Mouse (Mus musculus): Measurements from ENCODE around the gene Dgat2. TPM values are rescaled to one million over a fixed set of nuclear protein-coding genes. Genes with fewer than 3 reads are reported as not detected.

Dgat2 gene
- polyA plus RNA-seq (2012; ENCODE audit: insufficient read depth, insufficient read length, missing spikeins): 1,082 and 1,581 TPM in 2 replicates

DNA sequence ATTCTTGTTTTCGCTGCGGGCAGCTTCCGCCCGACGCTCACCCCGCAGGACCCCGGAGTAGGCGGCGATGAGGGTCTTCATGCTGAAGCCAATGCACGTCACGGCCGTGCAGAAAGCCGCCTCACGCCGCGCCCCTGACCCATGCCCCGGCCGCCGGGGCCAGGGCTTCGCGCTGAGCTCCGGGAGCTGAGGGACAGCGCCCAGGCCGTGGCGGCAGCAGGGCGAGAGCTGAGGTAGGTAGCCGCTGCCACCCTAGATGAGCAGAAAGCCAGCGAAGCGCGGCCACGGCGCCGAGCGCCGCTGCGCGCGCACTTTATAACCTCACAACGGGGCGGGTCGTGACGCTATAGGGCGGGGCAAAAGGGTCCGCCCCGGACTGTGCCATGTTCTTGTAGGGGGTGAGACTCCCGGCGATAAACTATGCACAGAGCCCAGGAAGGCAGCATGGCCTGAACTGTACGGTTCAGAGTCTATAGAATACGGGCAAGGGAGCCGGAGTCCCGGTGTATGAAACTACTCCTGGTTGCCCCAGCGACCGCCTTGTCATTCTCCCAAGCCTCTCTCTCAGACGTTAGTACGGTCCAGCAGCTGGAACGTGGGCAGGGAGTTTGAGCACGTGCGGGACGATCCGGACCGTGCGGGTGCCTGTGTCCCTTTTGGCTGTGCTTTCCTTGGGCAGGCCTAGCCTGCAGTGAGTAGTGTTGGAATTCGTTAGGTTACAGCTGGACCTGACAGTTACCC, at the start of gene Dgat2:
Gene Dgat2 (minus strand): TSS at position 288 of the 741 bp plus-strand sequence.
- H3K4me1 ChIP-seq (ENCODE audit: control insufficient read depth, insufficient read depth, insufficient read length, low read length): peaks cover 4% of the 10 kb centered on the region; the same call in 1 of the 2 replicates
- H3K27ac ChIP-seq (replicated peaks; ENCODE audit: low read depth, low read length): peak within 1 kb of the TSS; percentile 94
- H3K4me3 ChIP-seq (ENCODE audit: insufficient read depth, low read depth, low read length): peak within 1 kb of the TSS; percentile 75

DNA sequence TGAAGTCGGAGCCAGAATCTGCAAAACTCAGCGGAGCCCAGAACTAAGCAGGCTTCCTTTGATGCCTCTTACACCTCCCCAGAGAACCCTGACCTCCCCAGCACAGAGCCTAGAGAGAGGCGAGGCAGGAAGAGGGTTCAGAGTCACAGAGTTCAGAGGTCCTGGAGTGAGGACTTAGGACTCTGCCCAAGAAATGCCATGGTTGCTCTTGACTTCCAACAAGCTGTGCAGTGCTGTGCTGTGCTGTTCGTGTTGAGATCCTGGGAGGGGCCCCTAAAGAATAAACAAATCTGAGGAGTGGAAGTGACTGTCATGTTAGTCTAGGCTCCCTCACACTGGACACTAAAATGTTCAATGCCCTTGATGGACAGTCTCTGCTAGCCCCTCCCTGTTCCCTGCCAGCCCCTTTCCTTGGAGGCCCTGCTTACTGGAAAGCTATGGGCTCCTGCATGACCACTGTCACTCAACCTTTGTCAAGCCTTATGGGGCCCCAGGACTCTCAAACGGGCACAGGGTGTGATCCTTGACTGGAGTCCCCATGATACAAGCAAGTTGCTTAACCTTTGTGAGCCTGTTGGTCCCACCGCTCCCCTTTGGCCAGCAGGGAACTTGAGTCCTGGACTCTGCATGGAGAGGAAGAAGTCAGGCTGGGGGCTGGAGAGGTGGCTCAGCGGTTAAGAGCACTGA, 47.7 kb upstream of the Dgat2 start:
- Histone ChIP-seq H3K27ac (replicated peaks; ENCODE audit: low read depth, low read length) (no peak overlapping the region), H3K4me3 (ENCODE audit: insufficient read depth, low read depth, low read length) (no peak overlapping the region)

DNA sequence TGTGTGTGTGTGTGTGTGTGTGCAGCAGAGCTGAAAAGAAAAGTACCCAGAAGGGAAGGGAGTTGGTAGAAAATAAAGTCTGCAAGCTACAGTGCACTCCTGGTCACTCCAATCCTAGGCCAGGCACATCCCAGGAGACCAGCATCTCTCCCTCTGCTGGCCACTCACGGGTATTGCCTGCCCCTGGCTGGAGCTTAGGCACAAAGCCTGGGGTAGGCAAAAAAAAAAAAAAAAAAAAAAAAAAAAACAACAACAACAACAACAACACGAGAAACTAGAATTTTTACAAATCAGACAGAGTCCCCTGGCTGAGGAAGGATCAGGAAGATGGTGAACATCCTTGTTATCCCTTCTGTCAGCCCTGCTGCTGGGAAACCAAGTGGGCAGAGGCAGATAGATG, 46.9 kb upstream of the Dgat2 start:
- H3K4me1 ChIP-seq (ENCODE audit: control insufficient read depth, insufficient read depth, insufficient read length, low read length): peaks cover 13% of the 10 kb centered on the region
- H3K4me3 ChIP-seq (ENCODE audit: insufficient read depth, low read depth, low read length): no peak overlapping the region
- 0 out of 2 replicates have a peak overlapping the region, but pooled peaks have one; percentile 36 for H3K27ac ChIP-seq (replicated peaks; ENCODE audit: low read depth, low read length)

More for the DNA sequence above, 47.7 kb upstream of the Dgat2 start:
- H3K4me1 ChIP-seq (ENCODE audit: control insufficient read depth, insufficient read depth, insufficient read length, low read length): peaks cover 7% of the 10 kb centered on the region

DNA sequence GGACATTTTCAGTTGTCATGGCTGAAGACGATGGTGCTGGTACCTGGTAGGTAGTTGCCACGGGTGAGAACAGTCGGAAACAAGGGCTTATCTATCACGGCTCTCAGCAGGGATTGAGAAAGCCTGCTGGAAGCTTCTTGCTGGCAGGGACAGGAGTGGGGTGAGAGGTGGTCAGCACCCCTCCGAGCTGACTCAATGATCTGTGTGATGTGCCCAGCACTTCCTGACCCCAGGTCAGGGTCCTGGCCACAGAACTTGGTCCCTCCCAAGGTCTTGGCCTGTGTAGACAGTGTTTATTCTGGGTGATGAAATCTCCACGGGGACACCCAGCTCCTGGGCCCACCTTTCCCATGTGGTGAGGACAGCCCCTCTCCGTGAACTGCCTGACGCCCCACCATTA, 46.3 kb upstream of the Dgat2 start:
- no peak overlapping the region for H3K4me3 ChIP-seq (ENCODE audit: insufficient read depth, low read depth, low read length)
- H3K4me1 ChIP-seq (ENCODE audit: control insufficient read depth, insufficient read depth, insufficient read length, low read length): peaks cover 13% of the 10 kb centered on the region
- peak overlapping the region; percentile 36 for H3K27ac ChIP-seq (replicated peaks; ENCODE audit: low read depth, low read length)

DNA sequence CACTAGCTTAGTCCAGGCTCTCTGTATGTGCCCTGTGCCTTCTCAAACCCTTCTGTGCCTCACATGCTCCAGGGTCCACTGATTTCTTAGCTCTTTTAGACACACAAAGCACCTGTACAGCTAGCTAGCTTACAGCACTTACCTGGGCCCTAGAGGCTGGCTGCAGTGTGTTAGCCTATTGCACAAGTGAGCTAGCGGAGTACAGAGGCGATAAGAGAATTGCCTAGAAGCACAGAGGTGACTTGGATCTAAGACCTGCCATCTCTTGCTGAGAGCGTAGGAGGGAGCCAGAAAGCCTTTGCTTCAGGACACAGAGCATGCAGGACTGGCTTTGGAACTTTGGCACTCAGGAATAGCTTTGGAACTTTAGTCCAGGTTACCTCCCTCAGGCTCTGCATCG, 44.7 kb upstream of the Dgat2 start:
- no peak overlapping the region for H3K4me3 ChIP-seq (ENCODE audit: insufficient read depth, low read depth, low read length)
- no peak overlapping the region for H3K27ac ChIP-seq (replicated peaks; ENCODE audit: low read depth, low read length)
- H3K4me1 ChIP-seq (ENCODE audit: control insufficient read depth, insufficient read depth, insufficient read length, low read length): peaks cover 13% of the 10 kb centered on the region

DNA sequence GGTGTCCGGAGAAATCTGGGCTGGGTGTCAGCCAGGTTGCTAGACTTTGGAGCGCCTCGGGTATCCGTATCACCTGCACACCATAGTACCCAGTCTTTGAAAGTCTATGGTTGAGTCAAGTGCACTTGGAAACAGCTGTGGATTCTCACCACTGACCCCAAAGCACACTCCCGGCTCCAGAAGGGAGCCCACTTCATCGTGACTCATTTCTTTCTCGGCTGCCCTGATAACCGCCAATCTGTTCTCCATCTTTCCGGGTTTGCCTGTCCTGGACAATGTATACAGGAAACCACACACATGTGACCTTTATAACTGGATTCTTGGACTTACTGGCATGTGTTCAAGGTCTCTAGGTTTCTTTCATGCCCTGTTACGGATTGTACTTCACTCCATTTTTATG, 44.1 kb upstream of the Dgat2 start:
- Histone ChIP-seq H3K27ac (replicated peaks; ENCODE audit: low read depth, low read length) (no peak overlapping the region), H3K4me3 (ENCODE audit: insufficient read depth, low read depth, low read length) (no peak overlapping the region), H3K4me1 (ENCODE audit: control insufficient read depth, insufficient read depth, insufficient read length, low read length) (peaks cover 13% of the 10 kb centered on the region)

DNA sequence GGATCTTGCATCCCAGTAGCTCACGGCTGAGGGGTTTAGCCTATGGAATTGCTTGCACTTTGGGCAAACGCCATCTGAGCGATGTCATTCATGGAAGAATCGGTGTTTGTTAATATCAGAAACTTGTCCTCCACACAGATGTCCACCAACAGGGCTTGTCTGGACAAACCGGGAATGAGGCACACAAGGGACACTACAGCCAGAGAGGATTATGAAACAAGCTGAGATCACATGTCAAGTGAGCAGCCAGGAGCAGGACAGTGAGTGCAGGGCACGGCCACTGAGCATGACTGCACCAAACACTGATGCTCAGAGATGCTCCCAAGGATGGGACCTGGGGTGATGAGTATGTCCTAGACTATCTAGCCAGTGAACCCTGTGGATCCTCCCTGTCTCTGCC, 42.9 kb upstream of the Dgat2 start:
- peak overlapping the region; percentile 75 for H3K27ac ChIP-seq (replicated peaks; ENCODE audit: low read depth, low read length)

DNA sequence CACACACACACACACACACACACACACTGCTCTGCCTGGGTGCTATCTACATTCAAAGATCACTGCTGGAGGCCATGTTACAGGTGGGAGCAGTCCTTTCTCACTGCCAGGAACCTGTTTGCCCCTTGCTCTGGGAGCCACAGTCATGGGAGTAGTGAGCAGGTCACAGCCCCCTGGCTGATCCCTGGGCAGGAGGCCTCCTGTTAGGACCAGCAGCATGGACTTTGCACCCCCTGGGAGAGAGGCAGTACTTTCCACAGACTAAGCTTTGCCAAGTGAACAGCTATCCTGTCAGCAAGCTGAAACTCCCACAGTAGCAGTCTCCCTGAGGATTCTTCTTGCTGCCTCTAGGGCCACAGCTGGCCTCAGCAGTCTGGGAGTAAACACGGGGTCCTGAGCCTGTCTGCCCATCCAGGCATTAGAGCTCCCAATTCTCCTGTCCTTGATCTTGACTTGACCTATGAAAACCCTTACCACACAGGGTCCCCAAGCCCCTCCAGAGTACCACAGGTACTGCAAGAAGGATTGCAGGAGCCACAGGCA, 42.2 kb upstream of the Dgat2 start:
- H3K27ac ChIP-seq (replicated peaks; ENCODE audit: low read depth, low read length): peak overlapping the region; percentile 75
- H3K4me3 ChIP-seq (ENCODE audit: insufficient read depth, low read depth, low read length): no peak overlapping the region
- peaks cover 13% of the 10 kb centered on the region for H3K4me1 ChIP-seq (ENCODE audit: control insufficient read depth, insufficient read depth, insufficient read length, low read length)

More for the DNA sequence above, 42.9 kb upstream of the Dgat2 start:
- H3K4me3 ChIP-seq (ENCODE audit: insufficient read depth, low read depth, low read length): no peak overlapping the region
- H3K4me1 ChIP-seq (ENCODE audit: control insufficient read depth, insufficient read depth, insufficient read length, low read length): peaks cover 13% of the 10 kb centered on the region

DNA sequence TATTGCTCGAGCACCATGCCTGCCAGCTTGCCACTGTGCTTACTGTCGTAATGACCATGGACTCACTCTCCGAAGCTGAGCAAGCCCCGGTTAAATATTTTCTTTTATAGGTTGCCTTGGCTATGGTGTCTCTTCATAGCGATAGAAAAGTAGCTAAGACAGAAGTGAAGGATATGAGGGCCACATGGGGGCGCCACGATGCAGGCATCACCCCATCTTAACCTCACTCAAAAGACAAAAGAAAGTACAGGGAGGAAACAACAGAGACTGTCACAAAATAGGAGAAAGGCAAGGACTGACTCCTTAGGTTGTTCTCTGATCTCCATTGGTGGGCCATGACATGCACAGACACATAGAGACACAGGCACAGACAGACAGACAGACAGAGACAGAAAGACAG, 41.7 kb upstream of the Dgat2 start:
- Histone ChIP-seq H3K27ac (replicated peaks; ENCODE audit: low read depth, low read length) (peak overlapping the region; percentile 73), H3K4me1 (ENCODE audit: control insufficient read depth, insufficient read depth, insufficient read length, low read length) (peaks cover 12% of the 10 kb centered on the region), H3K4me3 (ENCODE audit: insufficient read depth, low read depth, low read length) (no peak overlapping the region)

DNA sequence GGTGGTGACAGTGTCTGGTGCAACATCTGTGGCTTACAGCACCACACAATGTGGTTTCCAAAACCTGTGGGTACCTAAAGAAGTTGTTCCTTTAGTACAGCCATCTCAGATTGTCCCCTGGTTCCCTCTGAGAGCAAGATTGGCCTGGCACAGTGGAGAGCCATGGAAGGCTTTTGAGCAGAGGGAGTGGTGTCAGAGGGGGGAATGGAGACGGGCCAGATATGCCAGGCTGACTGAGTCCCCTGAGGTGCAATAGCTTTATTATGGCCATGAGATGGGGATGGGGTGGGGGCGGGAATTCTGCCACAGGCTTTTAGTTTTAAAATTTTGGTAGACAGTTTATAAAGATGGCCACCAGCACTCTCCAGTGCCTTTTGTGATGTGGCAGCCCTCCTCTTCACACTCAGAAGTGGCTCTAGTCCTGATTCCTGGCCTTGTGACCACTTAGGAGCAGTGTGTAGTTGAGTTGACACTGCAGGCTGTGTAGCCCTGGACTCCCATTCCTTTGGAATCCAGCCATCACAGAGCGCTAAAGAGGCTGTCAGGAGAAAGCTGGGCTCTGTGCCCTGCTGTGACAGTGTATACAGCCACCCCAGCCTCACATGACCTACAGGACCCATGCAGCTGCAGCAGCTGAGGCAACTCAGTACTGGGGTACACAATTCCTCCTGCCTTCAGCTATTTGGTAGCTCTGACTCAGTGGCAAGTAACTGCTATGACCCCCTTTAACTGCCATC, 35.0 kb upstream of the Dgat2 start:
- Histone ChIP-seq H3K4me3 (ENCODE audit: insufficient read depth, low read depth, low read length) (no peak overlapping the region), H3K27ac (replicated peaks; ENCODE audit: low read depth, low read length) (peak overlapping the region; percentile 88), H3K4me1 (ENCODE audit: control insufficient read depth, insufficient read depth, insufficient read length, low read length) (peaks cover 19% of the 10 kb centered on the region)

DNA sequence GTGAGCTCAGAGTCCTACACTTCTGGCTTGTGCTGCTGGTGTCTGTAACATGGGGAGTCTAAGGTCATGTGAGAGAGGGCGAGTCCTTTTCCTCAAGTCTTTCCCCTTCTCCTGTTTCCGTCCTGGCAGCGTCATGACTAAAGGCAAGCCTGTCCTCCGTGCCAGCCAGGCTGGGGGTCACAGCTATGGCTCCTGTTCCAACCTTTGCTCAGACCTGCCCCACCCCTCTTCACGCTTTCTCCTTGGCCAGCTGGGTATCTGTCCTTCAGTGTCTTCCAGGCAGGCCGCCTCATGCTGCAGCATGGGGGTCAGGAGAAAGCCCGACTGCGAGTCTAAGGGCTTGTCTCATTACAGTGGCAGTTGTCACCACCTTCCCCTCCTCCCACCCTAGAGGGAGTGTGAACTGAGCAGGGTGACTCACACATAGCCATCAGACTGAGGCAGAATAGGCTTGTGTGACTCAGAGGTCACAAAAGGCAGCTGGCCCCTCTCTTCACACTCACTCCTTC, 32.9 kb upstream of the Dgat2 start:
- no peak overlapping the region for H3K4me3 ChIP-seq (ENCODE audit: insufficient read depth, low read depth, low read length)
- peaks cover 19% of the 10 kb centered on the region for H3K4me1 ChIP-seq (ENCODE audit: control insufficient read depth, insufficient read depth, insufficient read length, low read length)
- H3K27ac ChIP-seq (replicated peaks; ENCODE audit: low read depth, low read length): peak overlapping the region; percentile 88

DNA sequence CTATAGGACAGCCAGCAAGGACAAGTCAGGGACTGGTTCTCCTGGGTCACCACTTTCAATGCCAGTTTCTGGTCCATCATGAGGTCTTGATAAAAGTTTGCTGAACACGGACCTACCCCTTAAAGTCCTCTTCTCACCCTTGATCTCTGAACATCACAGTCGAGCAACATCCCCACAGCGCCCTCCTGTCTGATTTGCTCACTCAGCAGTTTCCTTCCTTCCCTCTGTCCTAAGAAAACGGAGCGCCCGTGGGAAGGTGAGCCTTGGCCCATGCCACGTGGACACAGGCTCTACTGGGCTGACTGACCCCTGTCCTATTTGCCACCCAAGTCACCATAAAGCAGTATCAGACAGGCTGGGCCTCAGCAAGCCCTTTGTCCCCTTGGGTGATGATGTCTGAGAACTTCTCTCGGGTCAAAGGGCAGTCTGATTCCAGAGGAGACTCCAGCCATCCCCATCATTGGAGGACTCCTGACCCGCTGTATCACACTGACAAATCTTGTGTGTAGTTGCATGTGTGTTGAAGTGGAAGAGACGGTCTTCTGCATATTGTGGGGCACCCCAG, 32.2 kb upstream of the Dgat2 start:
- Histone ChIP-seq H3K4me3 (ENCODE audit: insufficient read depth, low read depth, low read length) (no peak overlapping the region), H3K4me1 (ENCODE audit: control insufficient read depth, insufficient read depth, insufficient read length, low read length) (peaks cover 19% of the 10 kb centered on the region), H3K27ac (replicated peaks; ENCODE audit: low read depth, low read length) (peak overlapping the region; percentile 88)

DNA sequence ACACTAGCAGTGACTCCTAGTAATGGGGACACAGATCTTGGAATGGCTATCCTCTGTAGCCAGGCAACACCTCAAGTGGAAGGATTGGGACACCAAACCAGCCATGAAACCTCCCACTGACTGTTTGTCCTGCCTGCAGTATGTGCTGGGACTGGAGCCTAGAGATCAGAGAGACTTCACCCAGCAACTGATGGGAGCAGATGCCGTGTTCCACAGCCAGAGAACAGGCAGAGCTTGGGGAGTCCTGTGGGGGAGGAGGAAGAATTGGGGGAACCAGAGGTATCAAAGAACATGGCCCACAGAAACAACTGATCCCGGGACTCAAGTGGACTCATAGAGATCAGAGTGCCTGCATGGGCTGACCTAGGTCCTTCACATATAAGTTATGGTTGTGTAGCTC, 31.2 kb upstream of the Dgat2 start:
- H3K4me1 ChIP-seq (ENCODE audit: control insufficient read depth, insufficient read depth, insufficient read length, low read length): peaks cover 19% of the 10 kb centered on the region

DNA sequence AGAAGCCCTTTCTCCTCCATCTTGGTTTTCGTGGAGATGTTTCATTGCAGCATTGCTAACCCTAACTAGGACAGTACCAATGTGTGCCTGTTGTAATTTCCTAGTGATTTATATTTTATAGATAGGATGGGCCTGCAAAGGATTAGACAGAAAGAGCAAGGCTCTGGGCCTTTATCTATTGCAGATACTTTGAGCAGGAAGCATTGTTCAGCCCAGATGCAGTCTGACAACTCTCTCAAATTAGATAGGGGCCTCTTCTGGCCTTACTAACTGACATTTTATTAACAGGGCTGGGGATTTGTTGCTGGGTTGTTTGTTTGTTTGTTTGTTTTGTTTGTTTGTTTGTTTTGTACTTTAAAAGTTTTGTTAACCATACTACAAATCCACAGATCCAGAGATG, 30.5 kb upstream of the Dgat2 start:
- Histone ChIP-seq H3K27ac (replicated peaks; ENCODE audit: low read depth, low read length) (no peak overlapping the region), H3K4me1 (ENCODE audit: control insufficient read depth, insufficient read depth, insufficient read length, low read length) (peaks cover 19% of the 10 kb centered on the region)

More for the DNA sequence above, 31.2 kb upstream of the Dgat2 start:
- H3K27ac ChIP-seq (replicated peaks; ENCODE audit: low read depth, low read length): peak overlapping the region; percentile 88
- no peak overlapping the region for H3K4me3 ChIP-seq (ENCODE audit: insufficient read depth, low read depth, low read length)

More for the DNA sequence above, 30.5 kb upstream of the Dgat2 start:
- no peak overlapping the region for H3K4me3 ChIP-seq (ENCODE audit: insufficient read depth, low read depth, low read length)
